Mouse (Mus musculus): Measurements from ENCODE around the gene Pdzd7.

GRCm38 (mm10) chr19:45076036-45076575 is 30.6 kb upstream of the Pdzd7 start:
- TF ChIP-seq CTCF (IDR thresholded peaks at IDR 0.05; ENCODE audit: borderline replicate concordance, insufficient read depth, low read length), result no peak
- TF ChIP-seq POLR2A (IDR thresholded peaks at IDR 0.05; ENCODE audit: low read depth, low read length), result no peak
